Mouse (Mus musculus) liver, adult 2 months (tissue): ENCODE results near the gene Nfia.

Experiments used
- CTCF ChIP-seq: fragments of 200-500 bp; IDR thresholded peaks from 2 replicates; pipeline ENCODE4 v1.5.1; 2011; ENCODE audit warnings: low read depth, low read length, control low read depth
- POLR2A ChIP-seq: fragments of 200-500 bp; IDR thresholded peaks from 2 replicates; pipeline ENCODE4 v1.6.1; 2011; ENCODE audit warnings: low read length, control low read depth; ENCODE audit not compliant: insufficient read depth; ENCODE audit errors: extremely low read depth

DNA sequence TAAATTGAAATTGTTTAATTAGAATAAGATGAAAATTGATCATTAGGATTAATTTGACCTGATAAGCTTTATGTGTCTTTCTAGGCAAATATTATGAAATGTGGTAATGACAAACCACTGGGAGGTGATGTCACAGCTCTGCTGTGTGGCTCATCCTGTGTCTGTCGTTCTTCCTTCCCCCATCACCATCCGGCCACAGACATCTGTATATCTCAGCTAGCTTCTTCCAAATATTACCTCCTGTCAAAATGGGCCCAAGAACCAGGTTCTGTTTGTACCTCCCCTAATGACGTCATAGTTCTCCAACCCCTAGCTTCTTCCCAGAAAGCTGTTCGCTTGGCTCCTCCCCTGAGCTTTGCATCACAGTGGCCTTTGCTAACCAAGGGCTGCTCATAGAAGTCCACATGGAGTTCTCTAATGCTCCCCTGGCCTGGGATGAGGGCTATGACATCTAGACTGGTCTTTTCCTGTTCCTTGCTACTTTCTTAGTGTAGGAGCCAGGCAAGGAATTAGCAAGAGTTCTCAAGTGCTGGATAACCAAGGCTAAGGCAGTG, 324.6 kb downstream of the Nfia start:
- TF ChIP-seq CTCF (no peak), POLR2A (no peak)
